Mouse (Mus musculus): ENCODE data around the gene Smg8. TPM values are rescaled to one million over a fixed set of nuclear protein-coding genes. Genes with fewer than 3 reads are reported as not detected.

Gene Smg8
- polyA plus RNA-seq, 1 experiment from 2014 or later, result 24.9 TPM

MicroRNAs encoded within 50 kb of the gene (microRNA counts, 519-probe panel; counts per million panel counts)
- microRNA mmu-miR-301a, result 5,816 counts per million, percentile 97 among the panel's probes with 10 or more counts

Other genes with a start within 250 kb of the Smg8 start
- 4.2 and 4.3 TPM in 2 replicates for gene Ypel2, start 93.1 kb downstream of the Smg8 start, polyA plus RNA-seq (2016; fragmentation: Nextera tagmentation; extraction: Ambion mirVana)
- 51.2 and 82.4 TPM in 2 replicates for gene Gdpd1, start 12.7 kb downstream of the Smg8 start, polyA plus RNA-seq (2016; fragmentation: Nextera tagmentation; extraction: Ambion mirVana)
- gene Prr11, start 21.9 kb upstream of the Smg8 start, polyA plus RNA-seq (2016; fragmentation: Nextera tagmentation; extraction: Ambion mirVana), result 14.5 and 18.1 TPM in 2 replicates
- gene Ska2, start 22.5 kb upstream of the Smg8 start, polyA plus RNA-seq (2016; fragmentation: Nextera tagmentation; extraction: Ambion mirVana), result 76.9 and 99.9 TPM in 2 replicates
- gene Trim37, start 40.3 kb upstream of the Smg8 start, polyA plus RNA-seq (2016; fragmentation: Nextera tagmentation; extraction: Ambion mirVana), result 64.4 and 65.5 TPM in 2 replicates

All from hindbrain, embryonic 10.5 days (tissue).